Mouse (Mus musculus) embryonic facial prominence, embryonic 12.5 days (tissue): ENCODE results near the gene Ndufb5. TPM values are rescaled to one million over a fixed set of nuclear protein-coding genes. Genes with fewer than 3 reads are reported as not detected.
"Not testable (repeated sequence)": the region's sequence is repeated elsewhere in the genome, so short reads cannot be mapped to it uniquely, and the experiment has no call there.

ENCODE experiments used
- ATAC-seq: fragments of 200-750 bp; cut with Nextera tagmentation; 2 replicates; pipeline ENCODE4 v1.8.0; 2017; ENCODE audit not compliant: insufficient number of reproducible peaks, insufficient read depth, low FRiP score, low TSS enrichment
- H3K27ac ChIP-seq: fragments of 300-500 bp; sonication (generic); 2 replicates; pipeline ENCODE4 v1.5.1; 2016; ENCODE audit warnings: mild to moderate bottlenecking
- H3K27me3 ChIP-seq: fragments of 300-500 bp; sonication (generic); 2 replicates; pipeline ENCODE4 v1.6.1; 2016; ENCODE audit warnings: mild to moderate bottlenecking, moderate library complexity
- H3K36me3 ChIP-seq: fragments of 300-500 bp; sonication (generic); 2 replicates; pipeline ENCODE4 v1.6.1; 2016; ENCODE audit warnings: mild to moderate bottlenecking
- H3K4me1 ChIP-seq: fragments of 300-500 bp; sonication (generic); 2 replicates; pipeline ENCODE4 v1.6.1; 2016
- H3K4me2 ChIP-seq: fragments of 300-500 bp; sonication (generic); replicated peaks from 2 replicates; pipeline ENCODE4 v1.6.1; 2016; ENCODE audit warnings: mild to moderate bottlenecking, moderate library complexity
- H3K4me3 ChIP-seq: fragments of 300-500 bp; sonication (generic); 2 replicates; pipeline ENCODE4 v1.5.1; 2016; ENCODE audit warnings: mild to moderate bottlenecking
- H3K9ac ChIP-seq: fragments of 300-500 bp; sonication (generic); 2 replicates; pipeline ENCODE4 v1.6.1; 2016; ENCODE audit warnings: mild to moderate bottlenecking, moderate library complexity
- H3K9me3 ChIP-seq: fragments of 300-500 bp; sonication (generic); 2 replicates; pipeline ENCODE4 v1.6.1; 2016; ENCODE audit warnings: mild to moderate bottlenecking, moderate library complexity
- WGBS: fragments of 180-500 bp; shearing (Covaris S2); methylation state at CpG from one replicate; pipeline ENCODE4 v1.1.7; 2016; 5-methylcytosine and 5-hydroxymethylcytosine counted together
- polyA plus RNA-seq: library from polyadenylated mRNA; unstranded; fragments of >200 nt; fragmentation: Nextera tagmentation; extraction: Ambion mirVana; gene quantifications from 2 replicates; pipeline ENCODE4 v1.2.1, GENCODE M21; 2016

The Ndufb5 gene
- polyA plus RNA-seq, 1 experiment from 2014 or later: 303 TPM

- not testable (repeated sequence) for H3K36me3 ChIP-seq, H3K4me3 ChIP-seq, H3K4me2 ChIP-seq, H3K4me1 ChIP-seq, H3K9me3 ChIP-seq, H3K9ac ChIP-seq, H3K27me3 ChIP-seq, ATAC-seq, H3K27ac ChIP-seq
- 85% methylated on average over 10 of the region's 10 CpGs for WGBS
These were observed 32.2 kb upstream of the Ndufb5 start for GRCm38 (mm10) chr3:32704632-32705031.

- not testable (repeated sequence) for H3K9ac ChIP-seq, H3K27ac ChIP-seq, H3K4me2 ChIP-seq, H3K9me3 ChIP-seq, H3K36me3 ChIP-seq, H3K27me3 ChIP-seq, ATAC-seq, H3K4me1 ChIP-seq, H3K4me3 ChIP-seq
- WGBS: 80% methylated on average over 9 of the region's 9 CpGs
These were observed 31.0 kb upstream of the Ndufb5 start, which contains the start of gene Actl6a for GRCm38 (mm10) chr3:32705647-32706348. TSS of gene Actl6a (plus strand) at chr3:32706298.

GRCm38 (mm10) chr3:32708052-32708367, 28.8 kb upstream of the Ndufb5 start:
- H3K4me1 ChIP-seq: peaks cover 7% of the 10 kb centered on the region
- H3K27me3 ChIP-seq: no peaks in the 10 kb centered on the region
- H3K4me2 ChIP-seq: peak overlapping the region; percentile 41
- H3K36me3 ChIP-seq: peaks cover 14% of the 10 kb centered on the region
- no peaks in the 10 kb centered on the region for H3K9me3 ChIP-seq
- peak overlapping the region; percentile 91; the same call in 1 of the 2 replicates for H3K9ac ChIP-seq
- H3K27ac ChIP-seq: no peak overlapping the region
- no peak for ATAC-seq
- WGBS: 4% methylated on average over 4 of the region's 4 CpGs
- H3K4me3 ChIP-seq: peak overlapping the region; percentile 88

- Histone ChIP-seq H3K9me3 (no peaks in the 10 kb centered on the region), H3K36me3 (peaks cover 20% of the 10 kb centered on the region), H3K9ac (peak overlapping the region; percentile 91), H3K27ac (peak overlapping the region; percentile 76), H3K4me3 (peak overlapping the region; percentile 88), H3K4me1 (peaks cover 7% of the 10 kb centered on the region), H3K27me3 (no peaks in the 10 kb centered on the region), H3K4me2 (peak overlapping the region; percentile 81)
- under 1% methylated on average over 89 of the region's 90 CpGs for WGBS
- ATAC-seq: peak; percentile 100
These were observed 28.2 kb upstream of the Ndufb5 start for GRCm38 (mm10) chr3:32708368-32709231.

GRCm38 (mm10) chr3:32709388-32709787, 27.4 kb upstream of the Ndufb5 start:
- Histone ChIP-seq H3K4me3 (peak overlapping the region; percentile 88), H3K9ac (peak overlapping the region; percentile 91), H3K36me3 (peaks cover 26% of the 10 kb centered on the region), H3K27ac (peak overlapping the region; percentile 76; the same call in 1 of the 2 replicates), H3K9me3 (no peaks in the 10 kb centered on the region), H3K4me1 (peaks cover 7% of the 10 kb centered on the region), H3K4me2 (peak overlapping the region; percentile 81), H3K27me3 (no peaks in the 10 kb centered on the region)
- ATAC-seq: no peak
- WGBS: 10% methylated on average over 9 of the region's 9 CpGs

GRCm38 (mm10) chr3:32713711-32714110, 23.1 kb upstream of the Ndufb5 start:
- no peak overlapping the region for H3K4me2 ChIP-seq
- 84% methylated on average over 3 of the region's 3 CpGs for WGBS
- H3K36me3 ChIP-seq: peaks cover 67% of the 10 kb centered on the region
- no peak overlapping the region for H3K27ac ChIP-seq
- no peak overlapping the region for H3K4me3 ChIP-seq
- no peaks in the 10 kb centered on the region for H3K27me3 ChIP-seq
- H3K4me1 ChIP-seq: peaks cover 7% of the 10 kb centered on the region
- ATAC-seq: no peak
- no peak overlapping the region for H3K9ac ChIP-seq
- H3K9me3 ChIP-seq: no peaks in the 10 kb centered on the region

- ATAC-seq: not testable (repeated sequence)
These were observed 19.4 kb upstream of the Ndufb5 start for GRCm38 (mm10) chr3:32717403-32717802.

GRCm38 (mm10) chr3:32718271-32718670, 18.5 kb upstream of the Ndufb5 start:
- H3K9ac ChIP-seq: no peak overlapping the region
- H3K27ac ChIP-seq: no peak overlapping the region
- H3K4me3 ChIP-seq: no peak overlapping the region
- no peak for ATAC-seq
- WGBS: 90% methylated on average over 5 of the region's 5 CpGs
- no peaks in the 10 kb centered on the region for H3K4me1 ChIP-seq
- H3K4me2 ChIP-seq: no peak overlapping the region
- H3K36me3 ChIP-seq: peaks cover 88% of the 10 kb centered on the region
- H3K9me3 ChIP-seq: no peaks in the 10 kb centered on the region
- no peaks in the 10 kb centered on the region for H3K27me3 ChIP-seq

More at GRCm38 (mm10) chr3:32717403-32717802, 19.4 kb upstream of the Ndufb5 start:
- not testable (repeated sequence) for H3K27me3 ChIP-seq, H3K4me2 ChIP-seq, H3K4me3 ChIP-seq, H3K9ac ChIP-seq, H3K9me3 ChIP-seq, H3K27ac ChIP-seq, H3K4me1 ChIP-seq
- WGBS: 93% methylated on average over 6 of the region's 6 CpGs
- H3K36me3 ChIP-seq: peaks cover 88% of the 10 kb centered on the region

GRCm38 (mm10) chr3:32724191-32724590, 12.6 kb upstream of the Ndufb5 start:
- H3K9me3 ChIP-seq: no peaks in the 10 kb centered on the region; the same call in 1 of the 2 replicates
- peaks cover 77% of the 10 kb centered on the region for H3K36me3 ChIP-seq
- no peak overlapping the region for H3K4me3 ChIP-seq
- H3K9ac ChIP-seq: no peak overlapping the region
- no peaks in the 10 kb centered on the region for H3K4me1 ChIP-seq
- no peak overlapping the region for H3K4me2 ChIP-seq
- whole genome bisulfite sequencing: 96% methylated on average over 7 of the region's 7 CpGs
- H3K27me3 ChIP-seq: no peaks in the 10 kb centered on the region
- ATAC-seq: no peak
- H3K27ac ChIP-seq: no peak overlapping the region

- H3K36me3 ChIP-seq: peaks cover 75% of the 10 kb centered on the region
- H3K4me1 ChIP-seq: no peaks in the 10 kb centered on the region
- H3K4me3 ChIP-seq: no peak overlapping the region
- ATAC-seq: no peak
- H3K27me3 ChIP-seq: no peaks in the 10 kb centered on the region
- H3K4me2 ChIP-seq: no peak overlapping the region
- no peaks in the 10 kb centered on the region; the same call in 1 of the 2 replicates for H3K9me3 ChIP-seq
- WGBS: 93% methylated on average over 5 of the region's 5 CpGs
- H3K27ac ChIP-seq: no peak overlapping the region
- no peak overlapping the region for H3K9ac ChIP-seq
These were observed 10.8 kb upstream of the Ndufb5 start for GRCm38 (mm10) chr3:32725951-32726350.

- Histone ChIP-seq H3K4me2 (no peak overlapping the region), H3K9ac (no peak overlapping the region), H3K9me3 (no peaks in the 10 kb centered on the region; the same call in 1 of the 2 replicates), H3K36me3 (peaks cover 78% of the 10 kb centered on the region), H3K4me1 (no peaks in the 10 kb centered on the region), H3K27ac (no peak overlapping the region), H3K4me3 (no peak overlapping the region), H3K27me3 (no peaks in the 10 kb centered on the region)
- WGBS: 88% methylated on average over 4 of the region's 4 CpGs
- ATAC-seq: no peak
These were observed 8.9 kb upstream of the Ndufb5 start for GRCm38 (mm10) chr3:32727861-32728260.
